Mouse (Mus musculus) brain, embryonic 14.5 days (tissue): ENCODE measurements around the gene Gm17018.

Experiments
- CTCF ChIP-seq: fragments of 200-500 bp; IDR thresholded peaks from 2 replicates; pipeline ENCODE4 v1.5.1; 2012; ENCODE audit warnings: inconsistent platforms, mild to moderate bottlenecking, moderate library complexity, borderline replicate concordance; ENCODE audit not compliant: insufficient read depth, insufficient read length; ENCODE audit errors: extremely low read depth
- POLR2A ChIP-seq: fragments of 200-500 bp; IDR thresholded peaks from 2 replicates; pipeline ENCODE4 v1.6.1; 2012; ENCODE audit warnings: mild to moderate bottlenecking, inconsistent platforms, borderline replicate concordance; ENCODE audit not compliant: poor library complexity, insufficient read depth, insufficient read length, severe bottlenecking; ENCODE audit errors: extremely low read depth

- TF ChIP-seq CTCF (no peak), POLR2A (no peak)
These were observed 56.3 kb downstream of the Gm17018 start for GRCm38 (mm10) chr19:45616735-45617134.
